Mouse (Mus musculus) Muller cell, postnatal 12 days (primary cell): ENCODE results near the gene Pik3ap1.

Source experiments
- DNase-seq: peaks from one replicate; pipeline ENCODE4 v3.0.0-alpha.2; 2015; ENCODE audit errors: inconsistent ontology term

Pik3ap1 gene

DNA sequence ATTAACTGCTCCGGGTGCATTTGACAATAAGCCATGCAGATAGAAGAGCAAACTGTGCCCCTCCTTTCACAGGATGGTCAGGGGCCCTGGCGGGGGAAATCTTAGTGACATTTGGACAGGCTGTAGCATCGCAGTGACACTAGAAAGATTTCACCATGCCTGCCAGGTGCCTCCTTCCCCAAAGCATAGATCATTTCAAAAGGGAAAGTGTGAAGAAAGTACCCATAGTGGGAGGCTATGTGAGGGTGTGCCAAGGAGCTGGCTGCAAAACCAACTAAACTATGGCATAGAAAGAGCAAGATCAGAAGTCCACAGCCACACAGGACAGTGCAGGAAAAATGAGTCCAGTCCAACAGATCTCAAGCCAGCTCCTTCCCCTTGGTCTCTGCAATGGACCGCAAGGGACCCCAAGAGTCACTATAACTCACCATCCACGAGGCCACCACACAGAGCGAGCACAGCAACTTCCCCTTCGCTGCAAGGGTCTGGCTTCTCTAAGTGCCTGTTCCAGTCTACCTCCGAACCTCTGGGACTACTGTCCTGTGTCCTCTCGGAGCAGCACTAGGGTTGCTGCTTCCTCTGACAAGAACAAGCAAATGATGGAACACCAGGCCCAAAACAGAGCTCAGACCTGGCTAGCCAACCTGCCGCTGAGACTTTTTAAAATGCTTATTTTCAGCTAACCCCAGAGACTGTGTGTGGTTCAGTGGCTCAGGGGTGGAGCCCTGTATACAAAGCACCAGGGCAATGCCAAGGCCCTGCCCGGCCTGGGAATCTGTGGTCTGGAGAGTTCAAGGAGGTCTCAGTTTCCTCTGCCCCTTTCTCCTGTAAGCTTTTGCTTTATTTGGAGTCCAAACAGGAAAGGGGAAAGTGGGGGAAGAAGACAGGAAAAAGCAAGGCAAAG, 15.1 kb downstream of the Pik3ap1 start:
- no peak for DNase-seq

DNA sequence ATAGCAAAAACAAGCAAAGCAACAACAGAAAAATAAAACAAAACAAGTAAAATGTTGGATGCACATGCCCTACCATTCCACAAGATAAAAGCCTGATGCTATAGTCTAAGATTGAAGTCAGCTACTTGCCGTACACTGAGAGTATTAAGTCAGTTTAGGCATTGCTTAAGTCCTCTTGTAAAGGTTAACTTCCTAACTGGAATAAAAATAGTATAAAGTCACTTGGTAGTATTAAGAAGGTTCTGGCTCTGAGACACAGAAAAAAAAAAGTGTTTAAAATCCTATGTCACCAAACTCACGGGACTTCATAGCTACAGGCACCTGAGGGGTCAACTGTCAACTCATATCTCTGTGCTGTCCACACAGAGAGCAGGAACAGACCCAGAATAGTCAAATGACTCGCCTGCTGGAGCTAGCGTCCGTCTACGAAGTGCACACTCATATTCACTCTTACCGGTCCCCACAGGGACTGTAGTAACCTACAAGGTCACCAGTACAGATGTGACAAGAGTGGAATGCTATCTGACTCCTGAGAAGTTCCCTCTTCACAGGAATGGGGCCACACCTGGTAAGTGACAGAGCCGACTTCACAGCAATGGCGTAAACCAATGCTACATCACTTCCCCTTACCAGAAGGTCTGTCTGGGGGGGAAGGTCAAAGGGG, 17.9 kb downstream of the Pik3ap1 start:
- DNase-seq, result no peak

DNA sequence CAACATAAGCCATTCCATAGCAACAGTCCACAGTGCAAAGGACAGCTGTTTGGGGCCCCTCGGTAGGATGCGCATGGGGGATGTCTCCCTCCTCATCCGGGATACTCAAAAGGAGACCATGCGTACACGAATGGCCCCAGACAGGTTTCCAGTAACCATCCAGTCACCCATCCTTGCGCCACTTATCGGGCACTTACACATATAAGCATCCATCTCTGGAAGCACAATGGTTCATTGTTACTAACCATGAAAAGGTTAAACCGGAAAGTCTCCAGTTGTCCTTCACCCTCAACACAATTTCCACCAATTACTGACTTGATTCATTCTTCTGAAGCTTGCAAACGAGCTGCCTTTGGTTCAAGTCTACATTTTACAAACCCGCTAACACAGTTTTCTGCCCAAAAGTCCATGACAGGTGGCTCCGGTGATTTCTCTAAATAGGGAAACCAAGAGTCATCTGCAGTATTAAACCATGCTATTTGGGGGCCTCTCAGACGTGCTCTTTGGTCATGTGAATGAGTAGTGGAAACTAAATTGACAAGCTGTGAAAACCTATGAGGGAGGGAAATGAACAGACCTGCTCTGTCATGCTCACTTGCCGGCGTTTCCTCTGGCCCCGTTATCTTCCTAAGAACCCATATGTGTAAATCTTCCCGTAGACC, 18.6 kb downstream of the Pik3ap1 start:
- no peak for DNase-seq

DNA sequence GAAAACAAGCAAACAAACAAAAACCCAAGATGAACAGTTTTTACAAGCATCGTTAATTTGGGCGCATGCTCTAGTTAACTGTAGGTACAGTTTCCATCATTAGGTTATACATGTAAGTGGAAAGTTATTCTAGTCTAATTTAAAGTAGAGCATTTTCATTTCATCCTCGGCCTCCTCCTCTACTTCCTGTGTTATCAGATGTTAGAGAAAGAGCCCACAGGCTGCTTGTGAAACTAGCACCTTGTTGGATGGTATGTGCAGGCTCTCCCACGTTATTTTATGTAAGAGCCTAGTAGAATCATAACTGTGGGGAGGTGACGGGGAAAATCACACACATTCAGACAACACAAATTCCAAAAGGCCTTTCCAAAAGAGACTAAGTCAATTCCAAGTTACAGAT, 19.3 kb downstream of the Pik3ap1 start:
- DNase-seq, result no peak

DNA sequence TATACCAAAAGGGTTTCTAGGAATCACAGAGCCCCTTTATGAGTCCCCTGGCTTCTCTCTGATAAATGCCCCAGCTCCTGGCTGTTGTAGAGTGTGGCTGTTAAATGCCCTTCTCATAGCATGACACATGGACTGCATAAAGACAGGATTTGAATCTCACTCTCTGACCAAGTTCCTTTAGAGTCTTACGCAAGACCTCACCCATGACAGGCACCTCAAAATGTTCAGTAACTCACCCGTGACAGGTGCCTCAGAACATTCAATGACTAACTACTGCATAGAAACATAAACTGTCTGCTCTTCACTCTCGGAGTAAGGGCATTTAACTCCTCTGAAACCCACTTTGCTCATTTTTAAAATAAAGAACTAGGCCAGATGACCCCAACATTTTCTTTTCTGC, 20.4 kb downstream of the Pik3ap1 start:
- no peak for DNase-seq

DNA sequence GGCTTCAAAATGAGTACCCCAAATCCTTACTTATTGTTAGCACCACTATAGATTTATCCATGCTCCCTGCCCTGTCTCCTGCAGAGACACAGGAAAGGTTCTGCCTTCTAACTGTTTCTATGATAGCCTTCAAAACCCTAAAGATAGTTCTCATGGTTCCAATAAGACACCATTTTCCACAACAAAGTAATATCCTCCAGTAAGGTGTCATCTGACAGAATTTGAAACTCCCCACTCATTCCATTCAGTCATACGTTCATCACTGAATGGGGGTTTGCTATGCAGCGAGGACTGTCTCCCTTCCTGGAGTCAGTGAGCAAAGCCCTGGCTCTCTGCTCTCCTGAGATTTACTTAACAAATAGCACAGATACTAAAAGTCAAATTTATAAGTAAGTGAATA, 21.9 kb downstream of the Pik3ap1 start:
- DNase-seq, result no peak

DNA sequence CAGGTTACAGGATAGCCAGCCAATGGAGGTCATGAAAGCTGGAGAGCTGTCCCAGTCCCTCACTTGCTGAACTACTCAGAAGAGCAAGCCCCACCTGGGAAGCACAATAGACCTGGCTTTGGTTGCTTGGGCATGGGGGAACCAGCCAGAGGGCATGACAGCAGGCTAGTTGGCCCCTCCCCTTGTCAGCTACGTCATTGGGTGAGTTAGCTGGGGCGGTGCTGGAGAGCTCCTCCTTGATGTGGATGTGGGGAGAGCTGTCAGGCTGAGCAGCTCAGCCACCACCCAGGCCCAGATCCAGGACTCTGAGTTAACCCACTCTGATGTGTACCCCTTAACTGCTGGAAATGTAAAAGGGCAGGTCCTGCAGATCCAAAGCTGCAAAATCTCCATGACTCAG, 24.4 kb downstream of the Pik3ap1 start:
- DNase-seq, result no peak

DNA sequence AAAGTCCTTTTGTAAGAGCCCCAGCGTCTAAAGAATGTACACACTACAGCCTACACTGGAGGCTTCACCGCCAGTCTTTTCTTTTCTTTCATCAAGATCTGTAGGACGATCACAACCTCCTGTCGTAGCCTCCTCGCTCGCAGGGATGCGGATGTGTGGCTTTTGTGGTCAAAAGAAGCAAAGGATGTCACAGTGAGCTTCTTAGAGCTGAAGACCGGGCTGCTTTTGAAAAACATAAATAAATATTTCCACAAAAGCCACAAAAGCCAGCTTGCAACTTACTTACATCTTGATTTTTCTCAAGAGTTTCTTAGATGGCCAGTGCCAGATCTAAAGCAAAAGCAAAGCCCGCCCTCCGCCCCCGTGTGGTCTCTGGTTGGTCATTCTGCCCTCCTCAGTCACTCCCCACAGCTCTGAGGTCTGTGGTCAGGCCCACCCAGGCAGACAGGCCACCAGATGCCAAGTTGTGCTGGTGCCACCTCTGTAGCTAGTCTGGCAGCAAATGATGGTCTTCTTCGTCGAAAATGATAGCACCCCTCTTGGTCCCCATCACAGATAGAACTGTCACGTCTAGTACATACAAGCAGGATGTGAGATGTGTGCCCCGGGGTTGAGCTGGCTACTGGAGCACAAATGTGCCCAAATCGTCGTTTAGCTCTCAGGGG, 30.5 kb downstream of the Pik3ap1 start:
- no peak for DNase-seq

DNA sequence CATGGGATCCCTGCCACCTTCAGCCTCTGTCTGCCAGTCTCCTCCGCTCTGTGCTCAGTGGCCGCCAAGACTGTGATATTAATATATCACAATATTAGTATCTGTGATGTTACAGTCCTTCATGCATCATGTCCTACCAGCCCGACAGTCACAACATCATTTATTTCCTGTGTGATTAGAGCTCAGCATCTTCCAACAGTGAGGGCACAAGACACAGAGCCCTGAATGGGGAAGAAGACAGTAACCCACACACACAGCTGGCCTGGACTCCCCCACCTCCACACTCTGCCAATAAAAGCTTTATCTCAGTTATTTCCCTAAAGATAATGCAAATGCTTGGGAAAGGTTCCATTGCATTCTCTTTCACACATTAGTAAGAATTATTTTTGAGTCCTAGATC, 35.3 kb downstream of the Pik3ap1 start:
- no peak for DNase-seq

DNA sequence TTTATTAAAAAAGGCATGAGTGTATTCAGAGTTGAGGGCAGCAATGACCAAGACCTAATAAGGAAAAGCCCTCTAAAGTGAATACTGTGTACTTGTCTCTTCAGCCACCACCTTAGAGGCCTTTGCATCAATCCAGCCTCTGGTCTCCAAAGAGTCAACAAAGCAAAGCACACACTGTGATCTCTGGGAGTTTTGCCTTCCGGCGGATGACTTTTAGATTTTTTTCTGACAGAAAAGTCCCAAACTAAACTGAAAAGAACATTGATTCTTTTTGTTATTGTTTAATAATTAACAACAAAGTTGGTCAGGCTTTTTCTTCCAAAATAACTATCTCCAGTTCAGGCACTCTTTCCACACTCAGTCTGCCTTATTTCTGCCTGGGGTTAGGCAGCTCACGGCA, 36.7 kb downstream of the Pik3ap1 start:
- DNase-seq, result no peak

DNA sequence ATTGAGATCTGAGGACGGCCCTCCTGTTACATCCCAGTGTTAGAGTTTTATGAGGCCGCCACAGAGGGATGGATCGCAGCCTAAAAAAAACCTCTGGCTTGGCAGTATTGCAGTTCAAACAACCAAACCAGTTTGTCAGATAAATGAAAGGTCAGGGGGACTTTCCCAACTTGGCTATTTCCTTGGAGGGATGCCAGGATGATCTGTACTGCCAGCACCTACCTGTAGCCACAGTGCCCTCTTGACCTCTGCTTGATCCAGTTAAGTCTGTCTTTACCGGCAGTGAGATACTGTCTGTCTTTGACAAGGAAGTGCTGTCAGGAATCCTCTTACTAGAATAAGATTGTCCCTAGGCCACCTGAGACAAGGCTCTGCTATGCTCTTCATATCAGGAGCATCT, 37.6 kb downstream of the Pik3ap1 start:
- DNase-seq, result no peak

DNA sequence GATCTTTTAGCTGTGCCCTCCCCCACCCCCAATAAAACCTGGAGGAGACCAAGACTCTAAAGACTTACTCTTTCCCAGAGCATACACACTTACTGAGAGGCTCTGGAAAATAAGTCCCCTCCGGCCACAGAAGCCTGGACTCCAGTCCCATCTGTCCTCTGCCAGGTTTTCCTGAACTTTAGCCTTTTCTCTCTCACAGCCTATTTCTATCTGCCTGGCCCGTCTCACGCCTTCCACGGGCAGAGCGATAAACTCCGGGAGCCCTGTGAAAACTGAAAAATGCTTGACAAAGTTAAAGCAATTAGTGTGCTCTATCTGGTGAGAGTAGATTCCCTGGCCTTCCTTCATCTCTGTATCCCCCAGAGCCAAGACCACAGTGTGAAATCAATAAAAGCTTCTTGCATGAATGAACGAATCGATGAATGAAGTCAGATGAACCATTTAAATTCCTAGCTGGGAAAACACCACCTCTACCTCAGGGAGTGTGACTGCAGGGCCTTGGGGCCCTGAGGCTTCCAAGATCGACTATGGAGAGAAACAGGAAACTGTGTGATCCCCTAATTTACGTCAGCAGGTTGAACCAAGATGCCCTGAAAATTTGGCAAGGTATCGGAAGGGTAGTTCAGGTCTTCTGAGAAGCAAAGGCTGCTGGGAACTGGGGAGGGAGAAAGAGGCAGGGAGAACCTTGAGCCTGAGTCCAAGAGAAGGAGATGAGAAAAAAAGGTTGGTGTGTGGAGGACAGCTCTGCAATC, 38.6 kb downstream of the Pik3ap1 start:
- DNase-seq, result peak; percentile 63

DNA sequence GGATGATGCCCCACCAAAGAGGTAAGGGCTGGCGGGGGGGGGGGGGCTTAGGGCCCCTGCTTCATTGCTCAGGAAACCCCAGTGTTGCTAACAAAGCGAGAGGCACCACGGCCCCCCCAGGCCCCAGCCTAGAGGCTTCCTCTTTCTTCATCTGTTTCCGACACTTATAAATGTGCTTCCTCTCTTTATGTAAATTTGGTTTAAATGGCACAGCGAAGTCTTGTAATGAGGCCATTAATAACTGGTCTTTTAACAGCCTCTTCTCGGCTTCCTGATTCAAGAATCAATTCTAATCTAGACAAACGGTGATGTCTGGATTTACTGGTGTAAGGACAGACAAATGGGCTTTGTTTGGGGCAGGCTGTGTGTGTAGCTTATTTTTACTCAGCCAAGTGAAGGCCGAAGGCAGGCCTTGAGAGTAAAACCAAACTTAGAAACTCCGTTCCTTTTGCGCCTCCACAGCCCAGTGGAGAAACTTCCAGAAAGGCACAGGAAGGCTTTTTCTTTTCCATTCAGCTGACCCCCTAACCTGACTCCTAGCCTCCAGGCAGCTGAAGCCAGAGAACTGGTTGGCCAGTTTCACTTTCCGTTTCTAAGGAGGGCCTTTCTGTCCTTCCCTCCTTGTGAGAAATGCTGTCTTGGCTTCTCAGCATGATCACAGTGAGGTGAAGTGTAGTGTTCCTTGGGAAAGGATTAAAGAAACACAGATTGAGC, 39.7 kb downstream of the Pik3ap1 start:
- DNase-seq, result no peak

DNA sequence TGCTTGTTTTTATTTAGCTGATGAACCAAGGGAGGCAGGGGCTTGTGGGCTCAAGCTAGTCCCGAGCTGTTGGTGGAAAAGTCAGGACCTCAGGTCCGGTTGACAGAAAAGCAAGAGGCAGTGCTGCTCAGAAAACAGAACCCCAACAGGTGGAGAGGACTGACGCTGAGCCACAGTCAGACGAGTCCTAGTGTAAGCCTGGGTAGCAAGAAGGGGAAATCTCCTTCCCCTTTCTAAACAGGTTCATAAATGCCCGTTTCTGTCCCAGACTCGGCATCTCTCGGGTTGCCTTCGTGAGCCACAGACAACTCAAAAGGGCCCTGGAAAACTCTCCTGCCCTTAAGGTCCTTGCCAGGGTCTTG, 40.3 kb downstream of the Pik3ap1 start:
- no peak for DNase-seq

DNA sequence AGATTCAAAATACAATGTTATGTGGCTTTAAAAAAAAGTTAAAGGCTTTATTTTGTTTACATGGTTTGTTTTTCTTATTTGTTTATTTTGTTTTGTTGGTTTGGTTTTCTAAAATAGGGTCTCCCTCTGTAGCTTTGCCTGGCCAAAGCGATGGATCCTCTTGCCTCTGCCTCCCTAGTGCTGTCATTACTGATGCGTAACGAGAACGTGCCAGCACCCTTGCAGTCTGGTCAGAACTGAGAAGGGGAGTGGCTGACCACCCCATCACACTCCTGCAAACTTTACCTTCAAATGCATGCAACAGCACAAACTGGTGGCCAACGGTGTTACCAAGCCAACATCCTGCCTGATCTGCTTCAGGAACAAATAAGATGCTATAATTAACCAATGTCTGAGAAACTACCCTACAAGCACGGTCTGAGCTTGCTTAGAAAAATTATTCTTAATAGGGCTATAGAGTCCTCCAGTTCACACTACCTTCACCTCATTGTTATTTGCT, 42.3 kb downstream of the Pik3ap1 start:
- no peak for DNase-seq

DNA sequence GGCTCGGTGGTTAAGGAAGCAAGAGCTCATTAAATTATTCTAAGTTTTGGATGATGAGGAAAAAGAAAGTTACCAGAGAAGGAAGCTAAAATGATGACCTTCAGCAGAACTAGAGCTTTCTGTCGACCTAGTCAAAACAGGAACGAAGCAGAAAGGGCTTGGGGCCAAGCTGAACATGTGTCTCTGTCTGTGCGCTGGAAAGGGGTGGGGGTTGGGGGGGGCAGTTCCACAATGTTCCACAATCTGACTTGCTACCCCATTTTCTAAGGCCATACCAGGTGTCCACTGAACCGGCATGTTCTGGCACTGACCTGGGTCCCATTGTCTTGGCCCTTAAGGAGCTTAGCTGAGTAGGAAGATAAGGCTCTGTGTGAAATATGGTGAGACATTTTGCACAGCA, 43.2 kb downstream of the Pik3ap1 start:
- peak; percentile 46 for DNase-seq

DNA sequence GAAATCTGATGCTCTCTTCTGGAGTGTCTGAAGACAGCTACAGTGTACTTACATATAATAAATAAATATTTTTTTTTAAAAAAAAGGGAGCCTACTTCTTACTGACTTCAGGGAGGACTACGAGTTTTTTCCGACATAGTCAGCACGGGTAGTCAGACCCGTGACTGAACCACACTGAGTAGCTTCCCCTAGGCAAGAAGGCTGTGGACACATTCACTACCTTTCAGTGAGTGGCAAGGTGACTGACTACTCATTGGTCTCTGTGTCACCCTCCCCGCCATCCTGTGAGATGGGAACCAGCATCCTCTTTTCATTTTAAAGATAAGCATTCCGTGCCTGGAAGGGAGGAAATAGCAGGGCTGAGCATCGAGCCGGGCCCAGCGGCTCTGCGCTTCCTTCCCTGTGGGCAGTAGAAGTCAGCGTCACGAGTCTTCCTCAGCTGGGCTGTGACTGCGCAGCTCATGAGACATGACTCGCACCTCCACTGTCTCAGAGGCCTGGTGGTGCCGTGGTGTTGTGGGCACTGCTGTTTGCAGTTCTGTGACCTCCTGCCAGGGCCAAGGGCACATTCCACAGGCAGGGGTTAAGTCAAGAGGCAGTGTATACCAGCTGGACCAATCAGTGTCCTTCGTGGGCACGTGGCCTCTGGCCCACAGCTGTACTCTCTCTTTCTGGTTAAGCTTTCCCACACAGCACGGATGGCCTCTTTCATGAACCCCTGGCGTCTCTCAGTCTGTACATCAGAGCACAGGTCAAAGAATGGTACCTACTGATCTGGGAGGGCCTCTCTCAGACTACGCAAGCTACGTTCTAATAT, 45.7 kb downstream of the Pik3ap1 start:
- no peak for DNase-seq

DNA sequence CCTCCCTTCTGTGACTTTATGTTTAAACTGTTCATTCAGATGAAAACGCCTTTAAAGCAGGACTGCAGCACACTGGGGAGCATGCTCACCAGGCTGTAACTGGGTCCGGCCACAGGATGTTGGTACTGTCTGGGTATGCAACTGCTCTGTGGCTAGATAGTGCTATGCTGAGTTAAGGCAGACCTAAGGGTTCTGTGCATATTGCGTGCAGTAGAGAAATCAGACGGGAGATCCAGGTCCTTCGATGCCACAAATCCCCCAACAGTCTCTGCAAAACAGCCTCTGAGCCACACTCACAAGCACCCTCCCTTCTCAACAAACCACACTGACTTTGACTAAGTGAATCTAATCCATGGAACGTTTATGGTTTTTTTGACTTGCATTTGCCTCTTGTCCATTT, 46.5 kb downstream of the Pik3ap1 start:
- no peak for DNase-seq

DNA sequence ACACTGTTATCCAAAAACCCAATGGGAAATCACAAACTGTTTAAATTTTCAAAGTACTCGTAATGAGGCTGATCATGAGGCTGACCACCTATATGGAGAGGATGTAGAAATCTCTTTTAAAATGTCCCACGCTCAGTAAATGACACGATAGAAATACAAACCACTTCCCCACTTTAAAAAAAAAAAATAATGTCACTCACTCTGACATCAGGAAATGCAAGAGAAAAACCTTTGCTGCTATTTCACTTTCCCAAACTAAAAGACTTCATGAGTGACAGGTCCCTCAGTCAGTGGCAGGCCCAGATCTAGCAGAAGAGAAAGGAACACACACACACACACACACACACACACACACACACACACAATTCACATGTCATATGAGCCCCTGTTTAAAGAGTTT, 49.2 kb downstream of the Pik3ap1 start:
- no peak for DNase-seq

DNA sequence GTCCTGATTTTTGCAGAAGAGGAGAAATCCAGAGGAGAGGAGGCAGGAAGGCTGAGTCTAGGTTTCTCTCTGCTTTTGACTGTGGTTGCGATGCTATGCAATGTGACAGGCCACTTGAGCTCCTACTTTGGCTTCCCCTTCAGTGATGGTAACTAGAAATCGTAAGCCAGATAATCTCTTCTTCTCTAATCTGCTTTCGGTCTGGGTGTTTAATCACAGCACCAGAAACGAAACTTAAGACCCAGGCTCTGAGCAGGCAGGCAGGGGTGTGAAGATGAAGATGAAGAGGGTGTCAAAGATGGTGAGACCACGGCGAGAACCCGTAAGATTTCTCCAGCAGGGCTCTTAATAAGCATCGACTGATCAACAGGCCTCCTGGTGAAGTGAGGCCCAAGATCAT, 51.9 kb downstream of the Pik3ap1 start:
- DNase-seq, result no peak
